Comparison of ENCODE assay signal across 24 mouse cellular contexts in genomic region chrX:49279918-49280586, GRCm38 (mm10). TPM values are rescaled to one million over a fixed set of nuclear protein-coding genes. Genes with fewer than 3 reads are reported as not detected.
A peak's percentile ranks its signal among the peaks of the same experiment; 100 is the strongest.
DNase-seq lines count a peak whose midpoint lies in the region; ATAC-seq and TF ChIP-seq lines count a peak whose summit lies in the region.
"Had no signal": no experiment of that assay in that cellular context is flagged by ENCODE, and none has a peak within 500 bp of the region (broad histone marks: within the 10 kb centered on the region; RNA-seq: fewer than 3 reads in every experiment).

No protein-coding gene starts in this region.

- TF ChIP-seq RAD21 in MEL (IDR thresholded peaks at IDR 0.05; ENCODE audit: low read depth, low read length) = no peak

- WGBS in heart, postnatal 0 days = 57% methylated on average over 2 of the region's 2 CpGs
- 63% methylated on average over 1 of the region's 2 CpGs for WGBS in macrophage (ENCODE audit: missing documents)
- 62% methylated on average over 2 of the region's 2 CpGs for WGBS in intestine, embryonic 16.5 days

- no peaks in the 10 kb centered on the region for H3K36me3 ChIP-seq in heart, postnatal 0 days (replicated peaks; ENCODE audit: control insufficient read depth, insufficient read depth, low read length)
- H3K36me3 ChIP-seq in MEL (ENCODE audit: control insufficient read depth in 1 of 2, insufficient read depth in 2 of 2, low read length in 2 of 2) (no peaks in the 10 kb centered on the region; a peak in 1 of 4 replicates), macrophage (ENCODE audit: inconsistent target) (no peaks in the 10 kb centered on the region)
- no peaks in the 10 kb centered on the region for H3K36me3 ChIP-seq in intestine, embryonic 16.5 days (ENCODE audit: control insufficient read depth, insufficient read depth, low read length)
- H3K36me3 ChIP-seq: embryonic facial prominence, embryonic 15.5 days; forebrain, embryonic 10.5 days; heart, embryonic 13.5 days; hindbrain, embryonic 15.5 days had no signal

- H3K79me2 ChIP-seq in MEL (ENCODE audit: control insufficient read depth, insufficient read depth, low read length, poor library complexity) = no peaks in the 10 kb centered on the region
- peaks cover 26% of the 10 kb centered on the region; the same call in 1 of the 2 replicates for H3K79me2 ChIP-seq in macrophage (ENCODE audit: inconsistent target)

- peak; percentile 33; the same call in 1 of the 2 replicates for ATAC-seq in heart, postnatal 0 days (ENCODE audit: insufficient read depth, low read depth)
- no peak for ATAC-seq in intestine, embryonic 16.5 days
- ATAC-seq: CD4-positive, CD25-positive, alpha-beta regulatory T cell, adult 4 months; forebrain, embryonic 14.5 days; intestine, postnatal 0 days had no signal

- no peak for TF ChIP-seq CTCF in gastrocnemius, adult 2 months (IDR thresholded peaks at IDR 0.05)
- no peak for TF ChIP-seq CTCF in heart, postnatal 0 days (IDR thresholded peaks at IDR 0.05; ENCODE audit: low read depth)
- no peak for TF ChIP-seq CTCF in MEL (IDR thresholded peaks at IDR 0.05 in 2 of 3, conservative IDR thresholded peaks at IDR 0.05 in 1 of 3; ENCODE audit: control insufficient read depth in 1 of 3, insufficient read depth in 1 of 3, low read depth in 2 of 3, low read length in 3 of 3, poor library complexity in 1 of 3, severe bottlenecking in 1 of 3)

- no peak for DNase-seq in gastrocnemius, adult 2 months
- no peak for DNase-seq in gastrocnemius, adult 8-10 months (ENCODE audit: low spot score in 2 of 2)
- no peak for DNase-seq in heart, postnatal 0 days (ENCODE audit: low spot score)
- no peak for DNase-seq in heart, adult 11 months
- no peak for DNase-seq in MEL (ENCODE audit: low read depth, low spot score)
- no peak for DNase-seq in left cerebral cortex, postnatal 4 days
- DNase-seq: adrenal gland, adult 2 months; adrenal gland, postnatal 25 days; B cell, adult 2 months; cerebellum, adult 11 months; cerebellum, adult 8-10 months; cerebellum, postnatal 14 days; embryo, embryonic 11 days; gastrocnemius, postnatal 10 days had no signal

- no peaks in the 10 kb centered on the region for H3K27me3 ChIP-seq in heart, postnatal 0 days (ENCODE audit: control insufficient read depth, insufficient read depth, low read length)
- H3K27me3 ChIP-seq in MEL (ENCODE audit: control insufficient read depth in 1 of 2, insufficient read depth in 2 of 2, low read length in 2 of 2) = no peaks in the 10 kb centered on the region
- H3K27me3 ChIP-seq in intestine, embryonic 16.5 days (replicated peaks; ENCODE audit: control insufficient read depth, insufficient read depth, low read length) = no peaks in the 10 kb centered on the region
- H3K27me3 ChIP-seq: embryonic facial prominence, embryonic 15.5 days; heart, embryonic 13.5 days; hindbrain, embryonic 15.5 days had no signal

- no peak for TF ChIP-seq POLR2A in MEL (IDR thresholded peaks at IDR 0.05; ENCODE audit: control insufficient read depth in 1 of 2, insufficient read depth in 1 of 2, low read depth in 1 of 2, low read length in 2 of 2, poor library complexity in 1 of 2)

- no peak overlapping the region for H3K9ac ChIP-seq in heart, postnatal 0 days (replicated peaks; ENCODE audit: low read depth, low read length)
- no peak overlapping the region for H3K9ac ChIP-seq in MEL (ENCODE audit: control insufficient read depth, low read depth, low read length, poor library complexity, severe bottlenecking)
- H3K9ac ChIP-seq in intestine, embryonic 16.5 days (ENCODE audit: low read depth, low read length) = no peak overlapping the region
- H3K9ac ChIP-seq: embryonic facial prominence, embryonic 15.5 days; heart, embryonic 13.5 days; hindbrain, embryonic 15.5 days had no signal

- 0 out of 2 replicates have a peak, but pooled peaks cover 5% of the 10 kb centered on the region for H3K4me1 ChIP-seq in heart, postnatal 0 days (ENCODE audit: control insufficient read depth, insufficient read depth)
- H3K4me1 ChIP-seq in MEL (ENCODE audit: control insufficient read depth in 1 of 2, insufficient read depth in 2 of 2, low read length in 2 of 2) = no peaks in the 10 kb centered on the region
- H3K4me1 ChIP-seq in intestine, embryonic 16.5 days (ENCODE audit: control insufficient read depth, insufficient read depth, low read length) = no peaks in the 10 kb centered on the region
- H3K4me1 ChIP-seq: embryonic facial prominence, embryonic 15.5 days; forebrain, embryonic 10.5 days; hindbrain, embryonic 15.5 days had no signal

- H3K4me2 ChIP-seq in heart, postnatal 0 days (ENCODE audit: low read depth, low read length) = no peak overlapping the region
- no peak overlapping the region for H3K4me2 ChIP-seq in intestine, embryonic 16.5 days (ENCODE audit: low read depth, low read length)
- H3K4me2 ChIP-seq: embryonic facial prominence, embryonic 15.5 days; heart, embryonic 13.5 days; hindbrain, embryonic 15.5 days had no signal

- intact Hi-C loops in gastrocnemius, adult 2 months (cut with DNase I) = no loop called here
- intact Hi-C loops in left cerebral cortex, postnatal 4 days (cut with DNase I) = no loop called here

- no peaks in the 10 kb centered on the region for H3K9me3 ChIP-seq in heart, postnatal 0 days (replicated peaks; ENCODE audit: control insufficient read depth, low read length)
- no peaks in the 10 kb centered on the region for H3K9me3 ChIP-seq in MEL (replicated peaks; ENCODE audit: insufficient read depth, low read length)
- H3K9me3 ChIP-seq in intestine, embryonic 16.5 days (ENCODE audit: control insufficient read depth, low read length) = no peaks in the 10 kb centered on the region
- H3K9me3 ChIP-seq: embryonic facial prominence, embryonic 15.5 days; forebrain, embryonic 10.5 days; heart, embryonic 13.5 days; hindbrain, embryonic 15.5 days had no signal

- H3K4me3 ChIP-seq in gastrocnemius, adult 2 months = no peak overlapping the region
- no peak overlapping the region for H3K4me3 ChIP-seq in heart, postnatal 0 days (ENCODE audit: low read depth, low read length)
- H3K4me3 ChIP-seq in MEL (ENCODE audit: control insufficient read depth in 1 of 2, insufficient read depth in 1 of 2, low read depth in 2 of 2, low read length in 2 of 2) = no peak overlapping the region
- no peak overlapping the region for H3K4me3 ChIP-seq in macrophage (ENCODE audit: inconsistent target)
- H3K4me3 ChIP-seq in intestine, embryonic 16.5 days (ENCODE audit: low read length) = no peak overlapping the region
- H3K4me3 ChIP-seq: embryonic facial prominence, embryonic 15.5 days; erythroblast, embryonic 14.5 days; forebrain, embryonic 10.5 days; heart, embryonic 13.5 days; hindbrain, embryonic 15.5 days had no signal

- peak overlapping the region; percentile 35 for H3K27ac ChIP-seq in gastrocnemius, adult 2 months
- H3K27ac ChIP-seq in heart, postnatal 0 days (ENCODE audit: low read depth) = peak overlapping the region; percentile 53
- no peak overlapping the region for H3K27ac ChIP-seq in MEL (ENCODE audit: control insufficient read depth, low read depth, low read length)
- H3K27ac ChIP-seq in macrophage = peak overlapping the region; percentile 78
- no peak overlapping the region for H3K27ac ChIP-seq in intestine, embryonic 16.5 days (ENCODE audit: low read length)
- H3K27ac ChIP-seq: embryonic facial prominence, embryonic 15.5 days; forebrain, embryonic 10.5 days; heart, embryonic 13.5 days; hindbrain, embryonic 15.5 days had no signal

- no peak for TF ChIP-seq EP300 in heart, postnatal 0 days (IDR thresholded peaks at IDR 0.05; ENCODE audit: low read depth)
- no peak for TF ChIP-seq EP300 in MEL (IDR thresholded peaks at IDR 0.05; ENCODE audit: low read depth in 1 of 2, low read length in 2 of 2)

TF ChIP-seq in MEL, 35 proteins besides CTCF, POLR2A, EP300 and RAD21:
- TF ChIP-seq MAFK (IDR thresholded peaks at IDR 0.05; ENCODE audit: borderline replicate concordance, low read depth, low read length) (peak; percentile 57), E2F4 (IDR thresholded peaks at IDR 0.05; ENCODE audit: borderline replicate concordance, low read depth, low read length) (no peak)

RNA-seq across cellular contexts. Expression of gene Enox2, which starts 8.0 kb away (rescaled TPM):
- total RNA-seq in gastrocnemius, adult 2 months (2021) = 10 to 100 TPM in 1 of 2 experiments, 1 to 10 TPM in 1; 8.1 to 34.0 TPM
- total RNA-seq in gastrocnemius, adult 8-10 months (2022) = 10 to 100 TPM; 22.6 to 32.5 (median 28.6) TPM
- total RNA-seq in heart, postnatal 0 days (2014; rRNA removed; ENCODE audit: low replicate concordance) = 5.9 and 19.2 TPM in 2 replicates
- polyA plus RNA-seq in heart, postnatal 0 days (2015; fragmentation: Nextera tagmentation; extraction: Ambion mirVana) = 3.9 and 5.1 TPM in 2 replicates
- 8.2 and 8.6 TPM in 2 replicates for total RNA-seq in MEL (2012; rRNA removed)
- polyA plus RNA-seq in MEL (2012; ENCODE audit: insufficient read depth in 1 of 2, insufficient read length in 2 of 2, low read depth in 1 of 2, low replicate concordance in 2 of 2, missing spikeins in 1 of 2) (10 to 100 TPM in 1 of 2 experiments, not detected in 1; 11.0 TPM), macrophage (2018) (16.9 to 27.9 TPM (median 21.5 TPM) in 3 replicates)
- total RNA-seq in macrophage (2018; cell fraction: chromatin; rRNA removed) = 10 to 100 TPM in 25 of 26 experiments, 1 to 10 TPM in 1; 7.7 to 68.0 (median 50.5) TPM
- total RNA-seq in macrophage (2018; cell fraction: cytosol; rRNA removed) = 10 to 100 TPM; 17.3 to 31.0 (median 26.5) TPM
- 10 to 100 TPM; 13.8 to 47.9 (median 35.4) TPM for total RNA-seq in macrophage (2018; cell fraction: nucleus; rRNA removed)
- 8.6 and 9.5 TPM in 2 replicates for polyA plus RNA-seq in intestine, embryonic 16.5 days (2015; fragmentation: Nextera tagmentation; extraction: Ambion mirVana)
- 10 to 100 TPM; 10.2 to 12.3 TPM for total RNA-seq in left cerebral cortex, postnatal 4 days (2021)

Comparison
In these comparisons a context has a peak if more than half of its experiments do, and no peak if none do; other contexts are left out.
1. H3K27ac ChIP-seq: peak in gastrocnemius, adult 2 months (single experiment), heart, postnatal 0 days (single experiment) and macrophage (single experiment); none in MEL (single experiment) and intestine, embryonic 16.5 days (single experiment).